Mouse (Mus musculus) lung, embryonic 16.5 days (tissue): Measurements from ENCODE around the gene Zswim1. TPM values are rescaled to one million over a fixed set of nuclear protein-coding genes. Genes with fewer than 3 reads are reported as not detected.

ENCODE experiments used
- ATAC-seq: fragments of 200-750 bp; cut with Nextera tagmentation; 2 replicates; pipeline ENCODE4 v1.8.0; 2017; ENCODE audit warnings: low read depth, mild to moderate bottlenecking, moderate library complexity
- H3K27ac ChIP-seq: fragments of 300-500 bp; sonication (generic); 2 replicates; pipeline ENCODE4 v1.5.1; 2014; ENCODE audit warnings: mild to moderate bottlenecking, control low read depth, low read length
- H3K27me3 ChIP-seq: fragments of 300-500 bp; sonication (generic); 2 replicates; pipeline ENCODE4 v1.6.1; 2014; ENCODE audit warnings: low read depth, low read length, mixed read lengths; ENCODE audit not compliant: control insufficient read depth, insufficient read depth
- H3K36me3 ChIP-seq: fragments of 300-500 bp; sonication (generic); 2 replicates; pipeline ENCODE4 v1.6.1; 2014; ENCODE audit warnings: low read length; ENCODE audit not compliant: control insufficient read depth, insufficient read depth
- H3K4me1 ChIP-seq: fragments of 300-500 bp; sonication (generic); replicated peaks from 2 replicates; pipeline ENCODE4 v1.6.1; 2014; ENCODE audit warnings: low read length, mixed read lengths; ENCODE audit not compliant: control insufficient read depth, insufficient read depth
- H3K4me2 ChIP-seq: fragments of 300-500 bp; sonication (generic); 2 replicates; pipeline ENCODE4 v1.6.1; 2014; ENCODE audit warnings: low read depth, low read length, control low read depth
- H3K4me3 ChIP-seq: fragments of 300-500 bp; sonication (generic); 2 replicates; pipeline ENCODE4 v1.5.1; 2014; ENCODE audit warnings: mild to moderate bottlenecking, low read length, control low read depth
- H3K9ac ChIP-seq: fragments of 300-500 bp; sonication (generic); 2 replicates; pipeline ENCODE4 v1.6.1; 2014; ENCODE audit warnings: low read length, control low read depth
- H3K9me3 ChIP-seq: fragments of 300-500 bp; sonication (generic); 2 replicates; pipeline ENCODE4 v1.6.1; 2016; ENCODE audit warnings: low read length; ENCODE audit not compliant: control insufficient read depth
- WGBS: fragments of 180-500 bp; shearing (Covaris S2); extraction: QIAGEN DNeasy Blood & Tissue Kit; methylation state at CpG from one replicate; pipeline ENCODE4 v1.1.7; 2014; 5-methylcytosine and 5-hydroxymethylcytosine counted together
- polyA plus RNA-seq: library from polyadenylated mRNA; unstranded; fragments of >200 nt; fragmentation: Nextera tagmentation; extraction: Ambion mirVana; gene quantifications from 2 replicates; pipeline ENCODE4 v1.2.1, GENCODE M21; 2015

Zswim1 gene
- polyA plus RNA-seq, 1 experiment from 2014 or later, result 16.6 TPM

DNA sequence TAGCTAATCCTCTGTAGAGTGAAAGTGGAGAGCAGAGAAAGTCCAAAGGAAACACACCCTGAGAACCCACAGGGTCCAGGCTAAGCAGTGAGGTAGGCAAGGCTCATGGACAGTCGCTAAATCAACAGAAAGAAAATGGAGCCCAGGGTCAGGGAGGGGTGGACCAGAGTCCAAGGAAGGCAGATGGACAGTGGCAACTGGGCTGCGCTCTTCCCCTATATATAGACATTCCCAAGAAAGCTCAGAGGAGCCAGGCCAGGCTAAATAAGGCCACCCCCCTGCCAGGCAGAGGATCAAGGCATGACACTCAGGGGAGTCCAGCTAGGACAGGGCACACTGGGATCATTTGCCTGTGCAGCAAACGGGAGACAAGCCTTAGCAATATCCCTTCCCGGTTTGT lies 40.6 kb upstream of the Zswim1 start:
- H3K4me3 ChIP-seq, result no peak overlapping the region
- 65% methylated on average over 4 of the region's 4 CpGs for WGBS
- H3K36me3 ChIP-seq, result no peaks in the 10 kb centered on the region
- no peak overlapping the region for H3K4me2 ChIP-seq
- ATAC-seq, result no peak
- peaks cover 11% of the 10 kb centered on the region for H3K4me1 ChIP-seq
- no peaks in the 10 kb centered on the region for H3K9me3 ChIP-seq
- no peak overlapping the region for H3K9ac ChIP-seq
- no peak overlapping the region for H3K27ac ChIP-seq
- H3K27me3 ChIP-seq, result no peaks in the 10 kb centered on the region

GRCm38 (mm10) chr2:164783926-164784581 lies 38.4 kb upstream of the Zswim1 start:
- no peak for ATAC-seq
- 74% methylated on average over 7 of the region's 7 CpGs for WGBS
- Histone ChIP-seq H3K4me1 (peaks cover 16% of the 10 kb centered on the region), H3K4me3 (no peak overlapping the region), H3K36me3 (no peaks in the 10 kb centered on the region), H3K9me3 (no peaks in the 10 kb centered on the region), H3K4me2 (no peak overlapping the region), H3K9ac (no peak overlapping the region), H3K27me3 (no peaks in the 10 kb centered on the region), H3K27ac (no peak overlapping the region)

DNA sequence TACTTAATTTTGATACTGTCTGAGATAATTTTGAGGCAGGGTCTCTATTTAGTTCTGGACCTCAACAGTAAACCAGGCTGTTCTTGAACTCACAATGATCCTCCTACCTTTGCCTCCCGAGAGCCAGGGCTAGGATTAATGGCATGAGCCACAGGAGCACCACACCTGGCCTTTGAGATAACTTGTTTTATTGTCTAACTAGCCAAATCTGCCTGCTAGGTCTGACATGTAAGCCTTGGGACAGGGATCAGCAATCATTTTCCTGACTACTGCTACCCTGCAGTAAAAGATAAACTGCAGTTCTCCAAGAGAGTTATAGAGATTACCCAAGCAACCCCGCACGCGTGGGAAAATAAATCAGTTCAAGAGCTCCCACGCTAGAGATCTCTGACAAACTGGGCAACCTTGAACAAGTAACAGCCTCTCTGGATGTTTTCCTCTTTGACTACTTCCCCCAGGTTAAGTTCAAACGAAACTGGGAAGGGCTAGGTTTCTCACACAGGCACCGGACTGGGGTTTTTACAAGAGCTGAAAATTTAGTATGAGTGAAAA lies 37.5 kb upstream of the Zswim1 start:
- ATAC-seq, result no peak
- Histone ChIP-seq H3K27me3 (no peaks in the 10 kb centered on the region), H3K4me1 (peaks cover 16% of the 10 kb centered on the region), H3K36me3 (no peaks in the 10 kb centered on the region), H3K9me3 (no peaks in the 10 kb centered on the region), H3K4me3 (peak overlapping the region; percentile 77), H3K9ac (peak overlapping the region; percentile 88), H3K4me2 (peak overlapping the region; percentile 86), H3K27ac (peak overlapping the region; percentile 96)
- 6% methylated on average over 7 of the region's 7 CpGs for WGBS

GRCm38 (mm10) chr2:164785481-164786387 lies 36.8 kb upstream of the Zswim1 start, which contains the start of gene Snx21:
TSS of gene Snx21 (plus strand) at chr2:164785823.
- Histone ChIP-seq H3K27me3 (no peaks in the 10 kb centered on the region), H3K36me3 (no peaks in the 10 kb centered on the region), H3K9ac (peak within 1 kb of the TSS; percentile 88), H3K4me2 (peak within 1 kb of the TSS; percentile 86), H3K4me1 (peaks cover 16% of the 10 kb centered on the region), H3K27ac (peak within 1 kb of the TSS; percentile 96), H3K4me3 (peak within 1 kb of the TSS; percentile 77), H3K9me3 (no peaks in the 10 kb centered on the region)
- ATAC-seq, result peak; percentile 96
- under 1% methylated on average over 79 of the region's 89 CpGs for WGBS

- peak overlapping the region; percentile 96 for H3K27ac ChIP-seq
- H3K36me3 ChIP-seq, result no peaks in the 10 kb centered on the region; the same call in 1 of the 2 replicates
- peak overlapping the region; percentile 86 for H3K4me2 ChIP-seq
- peak; percentile 7; the same call in 1 of the 2 replicates for ATAC-seq
- H3K9ac ChIP-seq, result peak overlapping the region; percentile 88
- H3K4me3 ChIP-seq, result peak overlapping the region; percentile 77
- 4% methylated on average over 15 of the region's 15 CpGs for WGBS
- no peaks in the 10 kb centered on the region for H3K27me3 ChIP-seq
- peaks cover 16% of the 10 kb centered on the region for H3K4me1 ChIP-seq
- no peaks in the 10 kb centered on the region for H3K9me3 ChIP-seq
These were observed 36.0 kb upstream of the Zswim1 start for GRCm38 (mm10) chr2:164786388-164786885.

DNA sequence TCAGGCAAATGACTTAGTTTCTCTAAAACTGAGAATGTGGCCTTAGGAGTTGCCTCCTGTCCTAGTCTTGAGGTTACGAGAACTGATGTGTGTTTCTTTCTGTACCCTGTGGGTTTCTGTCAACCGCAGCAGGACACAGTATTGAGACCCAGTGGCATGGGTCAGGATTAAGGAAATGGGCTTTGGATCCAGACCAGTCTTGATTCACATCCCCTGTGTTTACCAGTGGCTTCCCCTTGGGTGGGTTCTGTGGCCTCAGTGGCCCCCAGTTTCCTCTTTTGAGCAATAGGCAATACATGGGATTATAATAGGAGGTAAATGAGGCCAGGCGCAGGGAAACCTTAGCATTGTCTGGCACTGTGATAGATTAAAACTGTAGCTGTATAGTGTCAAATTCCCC lies 35.5 kb upstream of the Zswim1 start:
- ATAC-seq, result no peak
- Histone ChIP-seq H3K27ac (peak overlapping the region; percentile 96), H3K4me2 (peak overlapping the region; percentile 86), H3K36me3 (peaks cover 5% of the 10 kb centered on the region; the same call in 1 of the 2 replicates), H3K9me3 (no peaks in the 10 kb centered on the region), H3K27me3 (no peaks in the 10 kb centered on the region), H3K9ac (peak overlapping the region; percentile 88), H3K4me1 (peaks cover 16% of the 10 kb centered on the region), H3K4me3 (peak overlapping the region; percentile 77)
- WGBS, result 70% methylated on average over 3 of the region's 3 CpGs

DNA sequence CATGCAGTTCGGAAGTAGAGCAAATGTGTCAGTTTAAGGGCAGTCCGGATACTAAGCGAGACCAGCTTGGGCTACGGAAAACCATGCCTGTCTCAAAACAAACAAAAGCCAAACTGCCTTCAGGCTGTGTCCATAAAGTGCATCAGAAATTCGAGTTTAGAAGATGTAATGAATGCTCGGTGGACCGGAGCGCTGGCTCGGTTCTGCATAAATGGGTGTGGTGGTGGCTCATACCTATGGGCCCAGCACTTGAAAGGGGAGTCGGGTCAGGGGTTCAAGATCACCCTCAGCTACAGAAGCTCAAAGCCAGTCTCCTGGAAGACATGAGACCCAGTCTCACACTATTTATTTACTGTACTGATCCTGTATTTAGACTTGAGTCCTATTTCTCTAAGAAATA lies 34.7 kb upstream of the Zswim1 start:
- H3K9ac ChIP-seq, result no peak overlapping the region
- WGBS, result 76% methylated on average over 10 of the region's 10 CpGs
- ATAC-seq, result no peak

DNA sequence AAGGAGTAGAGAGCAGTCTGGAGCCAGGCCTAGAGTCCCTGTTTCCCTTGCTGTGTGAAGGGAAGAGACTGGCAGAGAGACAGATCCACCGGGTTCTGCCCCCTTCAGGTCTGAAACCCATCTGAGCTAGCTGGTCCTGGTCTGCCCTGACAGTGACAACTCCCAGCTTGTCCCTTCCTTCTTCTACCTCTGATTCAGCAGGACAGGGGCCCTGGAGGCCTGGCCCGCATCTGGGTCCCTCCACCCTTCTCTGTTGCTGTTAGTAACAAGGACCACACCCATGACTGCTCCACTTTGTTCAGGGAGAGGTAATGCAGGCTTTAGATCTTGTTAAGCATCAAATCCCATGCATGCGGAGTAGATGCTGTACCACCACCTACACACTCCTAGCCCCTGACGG lies 34.1 kb upstream of the Zswim1 start:
- Histone ChIP-seq H3K27ac (no peak overlapping the region), H3K4me1 (peaks cover 16% of the 10 kb centered on the region), H3K9ac (no peak overlapping the region), H3K27me3 (no peaks in the 10 kb centered on the region), H3K4me3 (no peak overlapping the region), H3K4me2 (no peak overlapping the region), H3K9me3 (no peaks in the 10 kb centered on the region), H3K36me3 (peaks cover 16% of the 10 kb centered on the region)
- 60% methylated on average over 4 of the region's 4 CpGs for WGBS
- no peak for ATAC-seq

More for the DNA sequence above, 34.7 kb upstream of the Zswim1 start:
- Histone ChIP-seq H3K27ac (no peak overlapping the region), H3K4me1 (peaks cover 16% of the 10 kb centered on the region), H3K27me3 (no peaks in the 10 kb centered on the region), H3K4me2 (no peak overlapping the region), H3K36me3 (peaks cover 13% of the 10 kb centered on the region), H3K9me3 (no peaks in the 10 kb centered on the region), H3K4me3 (no peak overlapping the region)

DNA sequence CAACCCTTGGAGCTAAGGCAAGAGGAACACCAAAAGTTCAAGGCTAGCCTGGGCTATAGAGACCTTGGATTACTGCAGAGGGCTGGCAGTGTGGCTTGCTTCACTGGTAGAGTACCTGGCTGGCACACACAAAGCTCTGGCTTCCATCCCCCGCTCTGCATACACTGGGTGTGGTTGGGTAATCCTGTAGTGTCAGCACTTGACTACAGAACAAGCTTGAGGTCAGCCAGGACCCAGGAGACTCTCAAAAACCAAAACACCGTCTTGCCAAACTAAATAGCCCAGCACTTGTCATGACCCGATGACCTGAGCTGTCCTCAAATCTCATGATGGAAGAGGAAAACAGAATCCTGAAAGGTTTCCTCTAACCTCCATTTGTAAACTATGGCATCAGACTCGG lies 32.0 kb upstream of the Zswim1 start:
- Histone ChIP-seq H3K27ac (no peak overlapping the region), H3K36me3 (peaks cover 24% of the 10 kb centered on the region)
- WGBS, result 48% methylated on average over 4 of the region's 4 CpGs

More for the DNA sequence above, 32.0 kb upstream of the Zswim1 start:
- Histone ChIP-seq H3K4me2 (no peak overlapping the region), H3K9ac (no peak overlapping the region), H3K9me3 (no peaks in the 10 kb centered on the region), H3K4me3 (no peak overlapping the region), H3K27me3 (no peaks in the 10 kb centered on the region), H3K4me1 (peaks cover 9% of the 10 kb centered on the region)
- ATAC-seq, result no peak
